Mouse (Mus musculus): ENCODE data around the gene Tmprss11b.

DNA sequence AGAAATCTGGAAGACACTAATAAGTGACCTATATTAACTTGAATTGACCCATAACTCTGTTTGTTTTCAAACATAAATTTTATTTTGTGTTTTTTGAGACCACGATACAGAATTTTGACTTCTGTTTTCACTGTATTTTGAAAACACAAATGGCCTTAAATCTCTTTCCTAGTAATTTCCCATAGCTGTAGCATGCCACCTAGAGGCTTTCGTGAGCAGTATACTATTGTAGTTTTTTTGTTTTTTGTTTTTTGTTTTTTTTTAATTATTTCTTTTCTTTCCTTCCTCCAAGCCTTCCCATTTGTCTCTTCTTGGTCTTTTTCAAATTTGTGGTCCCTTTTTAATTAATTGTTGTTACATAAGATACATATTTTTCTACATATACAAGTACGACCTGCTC is 28.8 kb upstream of the Tmprss11b start:
- no peak for TF ChIP-seq POLR2A (IDR thresholded peaks at IDR 0.05; ENCODE audit: low read depth, low read length)
- TF ChIP-seq CTCF (IDR thresholded peaks at IDR 0.05; ENCODE audit: borderline replicate concordance, insufficient read depth, low read length) = no peak

Measured in embryonic fibroblast, embryonic 13.5 days (primary cell).